In genomic region chr2:31688074-31688925, GRCm38 (mm10) we compare ENCODE assay signal across 8 mouse cellular contexts. TPM values are rescaled to one million over a fixed set of nuclear protein-coding genes. Genes with fewer than 3 reads are reported as not detected.
DNase-seq lines count a peak whose midpoint lies in the region; ATAC-seq and TF ChIP-seq lines count a peak whose summit lies in the region.

Gene Abl1 (plus strand): TSS chr2:31688376.

- H3K9ac ChIP-seq in MEL (ENCODE audit: control insufficient read depth, low read depth, low read length, poor library complexity, severe bottlenecking), result peak within 1 kb of the TSS; percentile 97
- H3K9ac ChIP-seq in forebrain, postnatal 0 days, result peak within 1 kb of the TSS; percentile 88
- peak within 1 kb of the TSS; percentile 90 for H3K9ac ChIP-seq in lung, embryonic 15.5 days

- peak; percentile 99 for DNase-seq in MEL (ENCODE audit: low read depth, low spot score)
- peak; percentile 94 to 98 for DNase-seq in cerebellum, adult 2 months
- peak; percentile 97 for DNase-seq in forebrain, postnatal 0 days
- DNase-seq in heart, postnatal 4 days, result peak; percentile 95
- DNase-seq in layer of hippocampus, adult 8-10 months (ENCODE audit: low spot score in 2 of 2), result peak; percentile 95 to 97
- DNase-seq in ovary, adult 18-20 months (ENCODE audit: low spot score), result peak; percentile 97
- peak; percentile 96 for DNase-seq in thymus, postnatal 0 days (ENCODE audit: low spot score)

- H3K4me1 ChIP-seq in MEL (ENCODE audit: control insufficient read depth in 1 of 2, insufficient read depth in 2 of 2, low read length in 2 of 2), result peaks cover 5 to 14% of the 10 kb centered on the region in 2 experiments
- 0 out of 2 replicates have a peak, but pooled peaks cover 2% of the 10 kb centered on the region for H3K4me1 ChIP-seq in cerebellum, adult 2 months (ENCODE audit: control insufficient read depth, insufficient read depth, low read length)
- peaks cover 25% of the 10 kb centered on the region for H3K4me1 ChIP-seq in forebrain, postnatal 0 days (ENCODE audit: insufficient read depth)
- H3K4me1 ChIP-seq in lung, embryonic 15.5 days, result peaks cover 22% of the 10 kb centered on the region

- peaks cover 25% of the 10 kb centered on the region for H3K79me2 ChIP-seq in MEL (ENCODE audit: control insufficient read depth, insufficient read depth, low read length, poor library complexity)

- peak in 2 of 3 experiments; percentile 18 to 30; a peak in 4 of 6 replicates for TF ChIP-seq CTCF in MEL (IDR thresholded peaks at IDR 0.05 in 2 of 3, conservative IDR thresholded peaks at IDR 0.05 in 1 of 3; ENCODE audit: control insufficient read depth in 1 of 3, insufficient read depth in 1 of 3, low read depth in 2 of 3, low read length in 3 of 3, poor library complexity in 1 of 3, severe bottlenecking in 1 of 3)
- no peak; the same call in 1 of the 2 replicates for TF ChIP-seq CTCF in cerebellum, adult 2 months (IDR thresholded peaks at IDR 0.05; ENCODE audit: borderline replicate concordance, insufficient read depth, low read depth, low read length)
- peak; percentile 54 for TF ChIP-seq CTCF in forebrain, postnatal 0 days (IDR thresholded peaks at IDR 0.05; ENCODE audit: low read depth)

- TF ChIP-seq EP300 in MEL (IDR thresholded peaks at IDR 0.05; ENCODE audit: low read depth in 1 of 2, low read length in 2 of 2), result 0 out of 4 replicates have a peak, but pooled peaks of 1 of the 2 experiments have one; percentile 2

- peaks cover 0 to 18% of the 10 kb centered on the region in 2 experiments; a peak in 3 of 4 replicates for H3K36me3 ChIP-seq in MEL (ENCODE audit: control insufficient read depth in 1 of 2, insufficient read depth in 2 of 2, low read length in 2 of 2)
- H3K36me3 ChIP-seq in forebrain, postnatal 0 days (ENCODE audit: insufficient read depth), result no peaks in the 10 kb centered on the region
- H3K36me3 ChIP-seq in lung, embryonic 15.5 days, result 0 out of 2 replicates have a peak, but pooled peaks cover 5% of the 10 kb centered on the region

- ATAC-seq in forebrain, postnatal 0 days, result peak; percentile 100
- peak; percentile 99 for ATAC-seq in lung, embryonic 15.5 days (ENCODE audit: borderline replicate concordance, extremely low read depth, low FRiP score, low TSS enrichment)

- peak within 1 kb of the TSS; percentile 74 to 80 for H3K4me3 ChIP-seq in MEL (ENCODE audit: control insufficient read depth in 1 of 2, insufficient read depth in 1 of 2, low read depth in 2 of 2, low read length in 2 of 2)
- peak within 1 kb of the TSS; percentile 87 for H3K4me3 ChIP-seq in cerebellum, adult 2 months (replicated peaks; ENCODE audit: insufficient read depth, low read depth, low read length)
- peak within 1 kb of the TSS; percentile 88 for H3K4me3 ChIP-seq in forebrain, postnatal 0 days (ENCODE audit: low read depth, low read length)
- peak within 1 kb of the TSS; percentile 98 for H3K4me3 ChIP-seq in lung, embryonic 15.5 days

- no peak for TF ChIP-seq RAD21 in MEL (IDR thresholded peaks at IDR 0.05; ENCODE audit: low read depth, low read length)

- peak within 1 kb of the TSS; percentile 72 for H3K4me2 ChIP-seq in forebrain, postnatal 0 days (ENCODE audit: low read depth)
- peak within 1 kb of the TSS; percentile 81 for H3K4me2 ChIP-seq in lung, embryonic 15.5 days

- H3K27me3 ChIP-seq in MEL (ENCODE audit: control insufficient read depth in 1 of 2, insufficient read depth in 2 of 2, low read length in 2 of 2), result no peaks in the 10 kb centered on the region
- no peaks in the 10 kb centered on the region for H3K27me3 ChIP-seq in cerebellum, adult 2 months (ENCODE audit: control insufficient read depth, insufficient read depth, low read length)
- H3K27me3 ChIP-seq in forebrain, postnatal 0 days (ENCODE audit: insufficient read depth, low read length), result no peaks in the 10 kb centered on the region
- H3K27me3 ChIP-seq in lung, embryonic 15.5 days, result no peaks in the 10 kb centered on the region

- no peaks in the 10 kb centered on the region for H3K9me3 ChIP-seq in MEL (replicated peaks; ENCODE audit: insufficient read depth, low read length)
- no peaks in the 10 kb centered on the region for H3K9me3 ChIP-seq in forebrain, postnatal 0 days (ENCODE audit: low read length)
- no peaks in the 10 kb centered on the region for H3K9me3 ChIP-seq in lung, embryonic 15.5 days

- TF ChIP-seq POLR2A in MEL (IDR thresholded peaks at IDR 0.05; ENCODE audit: control insufficient read depth in 1 of 2, insufficient read depth in 1 of 2, low read depth in 1 of 2, low read length in 2 of 2, poor library complexity in 1 of 2), result peak; percentile 81 to 83
- TF ChIP-seq POLR2A in cerebellum, adult 2 months (IDR thresholded peaks at IDR 0.05; ENCODE audit: borderline replicate concordance, insufficient read depth, low read length), result peak; percentile 55; the same call in 1 of the 2 replicates

- H3K27ac ChIP-seq in MEL (ENCODE audit: control insufficient read depth, low read depth, low read length), result peak within 1 kb of the TSS; percentile 94
- H3K27ac ChIP-seq in cerebellum, adult 2 months (ENCODE audit: insufficient read depth, low read length), result peak within 1 kb of the TSS; percentile 86
- H3K27ac ChIP-seq in forebrain, postnatal 0 days (ENCODE audit: low read depth, low read length), result peak within 1 kb of the TSS; percentile 93
- H3K27ac ChIP-seq in lung, embryonic 15.5 days, result peak within 1 kb of the TSS; percentile 96

- 1% methylated on average over 64 of the region's 64 CpGs for WGBS in cerebellum, adult 2 months
- WGBS in forebrain, postnatal 0 days, result 1% methylated on average over 64 of the region's 64 CpGs
- under 1% methylated on average over 63 of the region's 64 CpGs for WGBS in lung, embryonic 15.5 days

TF ChIP-seq in MEL, 35 proteins besides CTCF, POLR2A, EP300 and RAD21 (continues in another document):
- TF ChIP-seq MEF2A (IDR thresholded peaks at IDR 0.05; ENCODE audit: extremely low read depth, insufficient replicate concordance, low read depth, low read length, poor library complexity, severe bottlenecking) (no peak), MAZ (IDR thresholded peaks at IDR 0.05; ENCODE audit: low read depth, low read length) (no peak), MYC (IDR thresholded peaks at IDR 0.05; ENCODE audit: low read depth, low read length) (no peak), TAL1 (IDR thresholded peaks at IDR 0.05; ENCODE audit: low read length) (no peak), BHLHE40 (IDR thresholded peaks at IDR 0.05; ENCODE audit: borderline replicate concordance, low read depth, low read length) (no peak), NRF1 (IDR thresholded peaks at IDR 0.05; ENCODE audit: insufficient read depth, low read depth, low read length, poor library complexity, severe bottlenecking) (peak; percentile 46; the same call in 1 of the 2 replicates), TCF12 (IDR thresholded peaks at IDR 0.05; ENCODE audit: low read depth, low read length) (peak; percentile 36; the same call in 1 of the 2 replicates), ZNF384 (IDR thresholded peaks at IDR 0.05; ENCODE audit: low read depth, low read length) (no peak), UBTF (IDR thresholded peaks at IDR 0.05; ENCODE audit: borderline replicate concordance, insufficient read depth, low read depth, low read length) (0 out of 2 replicates have a peak, but pooled peaks have one; percentile 24), POLR2AphosphoS5 (IDR thresholded peaks at IDR 0.05; ENCODE audit: borderline replicate concordance, low read depth, low read length) (no peak), ETS1 (IDR thresholded peaks at IDR 0.05; ENCODE audit: low read depth, low read length) (no peak), SMC3 (IDR thresholded peaks at IDR 0.05; ENCODE audit: low read depth, low read length) (peak; percentile 41; the same call in 1 of the 2 replicates), ZKSCAN1 (IDR thresholded peaks at IDR 0.05; ENCODE audit: low read depth, low read length) (no peak), CHD2 (IDR thresholded peaks at IDR 0.05; ENCODE audit: low read length) (peak; percentile 87), TBP (IDR thresholded peaks at IDR 0.05; ENCODE audit: low read depth, low read length) (peak; percentile 73; the same call in 1 of the 2 replicates), CHD1 (IDR thresholded peaks at IDR 0.05; ENCODE audit: low read depth, low read length) (no peak; the same call in 1 of the 2 replicates), HCFC1 (IDR thresholded peaks at IDR 0.05; ENCODE audit: low read depth, low read length) (peak; percentile 99), NELFE (IDR thresholded peaks at IDR 0.05; ENCODE audit: low read depth, low read length) (peak; percentile 56), ZMIZ1 (IDR thresholded peaks at IDR 0.05; ENCODE audit: low read depth, low read length) (peak; percentile 57; the same call in 1 of the 2 replicates), SIN3A (IDR thresholded peaks at IDR 0.05; ENCODE audit: low read length) (peak; percentile 80), KAT2A (conservative IDR thresholded peaks at IDR 0.05; ENCODE audit: low read depth, low read length) (peak; percentile 90), ZC3H11A (IDR thresholded peaks at IDR 0.05; ENCODE audit: low read depth, low read length) (no peak), E2F4 (IDR thresholded peaks at IDR 0.05; ENCODE audit: borderline replicate concordance, low read depth, low read length) (no peak), ELF1 (IDR thresholded peaks at IDR 0.05; ENCODE audit: low read depth, low read length) (peak; percentile 90), GATA1 (IDR thresholded peaks at IDR 0.05; ENCODE audit: low read depth, low read length) (peak; percentile 86), MAFK (IDR thresholded peaks at IDR 0.05; ENCODE audit: borderline replicate concordance, low read depth, low read length) (no peak), MYB (IDR thresholded peaks at IDR 0.05; ENCODE audit: low read depth, low read length) (peak; percentile 46; the same call in 1 of the 2 replicates), MAX (IDR thresholded peaks at IDR 0.05; ENCODE audit: low read length) (peak; percentile 31; the same call in 1 of the 2 replicates), GABPA (IDR thresholded peaks at IDR 0.05; ENCODE audit: low read depth, low read length) (no peak)

RNA-seq across cellular contexts. Expression of gene Abl1, which starts in this region (rescaled TPM):
- 19.8 and 21.3 TPM in 2 replicates for total RNA-seq in MEL (2012; rRNA removed)
- polyA plus RNA-seq in MEL (2012; ENCODE audit: insufficient read depth in 1 of 2, insufficient read length in 2 of 2, low read depth in 1 of 2, low replicate concordance in 2 of 2, missing spikeins in 1 of 2), result 10 to 100 TPM in 1 of 2 experiments, not detected in 1; 47.1 TPM
- 42.6 and 45.0 TPM in 2 replicates for polyA plus RNA-seq in cerebellum, adult 2 months (2012; rRNA removed)
- 48.1 and 54.0 TPM in 2 replicates for total RNA-seq in forebrain, postnatal 0 days (2014; rRNA removed)
- 12.4 and 12.5 TPM in 2 replicates for polyA plus RNA-seq in forebrain, postnatal 0 days (2015; fragmentation: Nextera tagmentation; extraction: Ambion mirVana)
- 10 to 100 TPM; 80.1 to 90.6 TPM for total RNA-seq in heart, postnatal 4 days (2021)
- total RNA-seq in layer of hippocampus, adult 8-10 months (2022), result 10 to 100 TPM; 45.2 to 52.9 (median 46.9) TPM
- polyA plus RNA-seq in lung, embryonic 15.5 days (2015; fragmentation: Nextera tagmentation; extraction: Ambion mirVana), result 37.2 and 38.1 TPM in 2 replicates
- polyA plus RNA-seq in thymus, postnatal 0 days (2015; fragmentation: Nextera tagmentation; extraction: Ambion mirVana), result 19.3 and 19.7 TPM in 2 replicates

Comparison
In these comparisons a context has a peak if more than half of its experiments do, and no peak if none do; other contexts are left out.
1. Peak in every context shown above with its lines: DNase-seq, ATAC-seq, H3K4me3 ChIP-seq and H3K27ac ChIP-seq.